Mouse (Mus musculus): ENCODE results near the gene Tbc1d22a. TPM values are rescaled to one million over a fixed set of nuclear protein-coding genes. Genes with fewer than 3 reads are reported as not detected.

Gene Tbc1d22a
- polyA plus RNA-seq, 1 experiment = 56.5 TPM

- Histone ChIP-seq H3K27me3 (ENCODE audit: control insufficient read depth, insufficient read depth, low read length) (no peaks in the 10 kb centered on the region), H3K36me3 (ENCODE audit: control insufficient read depth, insufficient read depth, low read length) (no peaks in the 10 kb centered on the region), H3K4me3 (ENCODE audit: control insufficient read depth, insufficient read depth, low read length) (no peak overlapping the region), H3K27ac (ENCODE audit: control insufficient read depth, insufficient read depth, low read length) (no peak overlapping the region), H3K4me1 (replicated peaks; ENCODE audit: control insufficient read depth, insufficient read depth, low read length) (no peaks in the 10 kb centered on the region)
- TF ChIP-seq CTCF (IDR thresholded peaks at IDR 0.05; ENCODE audit: borderline replicate concordance, control insufficient read depth, extremely low read depth, insufficient read depth, low read length, poor library complexity) (no peak), POLR2A (IDR thresholded peaks at IDR 0.05; ENCODE audit: control insufficient read depth, extremely low read depth, insufficient read depth, low read length, poor library complexity) (no peak)
- 83% methylated on average over 6 of the region's 6 CpGs for WGBS
- no peak for DNase-seq
Observed at GRCm38 (mm10) chr15:86477032-86477431, 262.8 kb downstream of the Tbc1d22a start.

DNA sequence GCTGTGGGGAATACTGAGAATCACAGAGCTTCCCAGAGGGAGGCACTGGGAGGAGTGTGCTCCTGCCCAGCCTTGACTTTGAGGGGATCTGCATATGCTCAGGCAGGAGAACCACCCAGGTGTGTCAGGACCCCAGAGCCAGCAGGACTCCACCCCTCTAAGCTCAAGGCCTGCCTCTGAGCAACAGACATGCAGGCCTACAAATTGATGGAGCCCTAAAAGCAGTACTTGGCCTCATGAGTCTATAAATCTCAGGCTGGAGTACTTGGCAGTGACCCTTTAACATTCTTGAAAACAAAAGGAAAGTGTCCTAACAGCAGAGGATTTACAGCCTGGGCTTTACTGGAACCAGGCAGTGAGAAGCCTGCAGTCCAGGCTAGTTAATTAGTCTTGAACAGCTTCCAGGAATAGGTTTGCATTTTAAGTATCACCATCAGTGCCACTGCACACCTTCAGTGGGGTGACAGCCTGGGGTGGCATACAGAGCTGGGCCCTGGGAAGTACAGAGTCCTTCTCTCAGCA lies 263.3 kb downstream of the Tbc1d22a start:
- TF ChIP-seq CTCF (IDR thresholded peaks at IDR 0.05; ENCODE audit: borderline replicate concordance, control insufficient read depth, extremely low read depth, insufficient read depth, low read length, poor library complexity) (no peak), POLR2A (IDR thresholded peaks at IDR 0.05; ENCODE audit: control insufficient read depth, extremely low read depth, insufficient read depth, low read length, poor library complexity) (no peak)
- H3K36me3 ChIP-seq (ENCODE audit: control insufficient read depth, insufficient read depth, low read length) = no peaks in the 10 kb centered on the region
- H3K4me3 ChIP-seq (ENCODE audit: control insufficient read depth, insufficient read depth, low read length) = no peak overlapping the region
- no peak for DNase-seq
- no peak overlapping the region for H3K27ac ChIP-seq (ENCODE audit: control insufficient read depth, insufficient read depth, low read length)
- H3K4me1 ChIP-seq (replicated peaks; ENCODE audit: control insufficient read depth, insufficient read depth, low read length) = no peaks in the 10 kb centered on the region
- no peaks in the 10 kb centered on the region for H3K27me3 ChIP-seq (ENCODE audit: control insufficient read depth, insufficient read depth, low read length)

DNA sequence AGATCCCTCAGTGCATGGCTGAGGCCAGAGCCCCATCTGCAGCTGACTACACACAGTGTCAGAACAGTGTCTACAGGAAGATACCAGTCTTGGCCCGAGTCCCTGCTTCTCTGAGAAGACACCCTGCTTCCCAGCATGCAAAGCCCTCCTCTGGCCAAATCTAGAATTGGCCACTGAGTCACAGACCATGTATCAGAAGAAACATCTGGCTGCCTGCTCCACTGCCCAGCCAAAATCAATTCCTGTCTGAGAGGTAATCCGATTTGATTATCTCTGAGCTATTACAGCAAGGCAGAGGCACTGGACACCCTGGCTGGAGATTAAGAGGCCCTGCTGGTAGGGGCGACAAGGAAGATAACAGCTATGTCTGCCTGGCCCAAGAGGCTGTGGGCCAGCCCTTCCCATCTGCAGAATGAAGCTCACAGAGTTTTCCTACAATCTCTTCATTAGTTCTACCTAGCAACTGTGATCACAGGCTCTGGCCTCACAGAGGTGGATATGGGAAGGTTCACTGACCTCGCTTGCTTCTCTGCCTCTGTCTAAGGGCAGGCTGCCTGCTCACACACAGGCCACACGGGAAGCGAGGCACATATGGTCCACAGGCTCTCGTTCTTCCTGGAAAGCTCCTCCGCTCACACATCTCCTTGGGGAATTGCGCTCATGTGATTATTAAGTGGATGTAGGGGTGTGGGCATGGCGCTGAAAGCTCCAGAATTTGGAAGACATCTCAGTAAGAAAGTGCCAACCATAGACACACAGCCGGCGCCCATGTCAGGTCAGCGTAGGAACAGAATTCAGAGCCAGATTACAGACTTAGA lies 264.6 kb downstream of the Tbc1d22a start:
- no peak for DNase-seq
- 95% methylated on average over 13 of the region's 13 CpGs for WGBS
- Histone ChIP-seq H3K27ac (ENCODE audit: control insufficient read depth, insufficient read depth, low read length) (no peak overlapping the region), H3K36me3 (ENCODE audit: control insufficient read depth, insufficient read depth, low read length) (no peaks in the 10 kb centered on the region), H3K27me3 (ENCODE audit: control insufficient read depth, insufficient read depth, low read length) (no peaks in the 10 kb centered on the region), H3K4me1 (replicated peaks; ENCODE audit: control insufficient read depth, insufficient read depth, low read length) (no peaks in the 10 kb centered on the region), H3K4me3 (ENCODE audit: control insufficient read depth, insufficient read depth, low read length) (no peak overlapping the region)
- TF ChIP-seq POLR2A (IDR thresholded peaks at IDR 0.05; ENCODE audit: control insufficient read depth, extremely low read depth, insufficient read depth, low read length, poor library complexity) (no peak), CTCF (IDR thresholded peaks at IDR 0.05; ENCODE audit: borderline replicate concordance, control insufficient read depth, extremely low read depth, insufficient read depth, low read length, poor library complexity) (no peak)

DNA sequence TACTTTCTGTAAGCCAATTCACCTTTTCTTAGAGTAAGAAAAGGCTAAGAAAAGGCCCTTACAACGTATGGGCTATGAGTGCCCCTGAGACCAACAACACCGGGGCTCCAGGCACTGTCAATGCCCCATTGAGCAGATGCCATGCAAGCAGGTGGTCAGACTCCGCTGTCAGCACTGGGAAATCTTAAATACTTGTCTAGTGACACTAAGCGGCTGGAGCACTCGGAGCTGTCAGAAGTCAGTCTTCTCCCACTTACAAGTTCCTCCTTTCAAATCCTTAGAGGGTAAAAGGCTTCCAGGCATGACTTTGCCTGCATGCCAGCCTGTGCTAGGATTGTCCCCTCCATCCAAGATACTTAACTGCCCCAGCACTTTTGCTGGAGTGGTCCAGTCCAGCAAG lies 268.1 kb downstream of the Tbc1d22a start:
- Histone ChIP-seq H3K27me3 (ENCODE audit: control insufficient read depth, insufficient read depth, low read length) (no peaks in the 10 kb centered on the region), H3K4me1 (replicated peaks; ENCODE audit: control insufficient read depth, insufficient read depth, low read length) (peaks cover 5% of the 10 kb centered on the region), H3K36me3 (ENCODE audit: control insufficient read depth, insufficient read depth, low read length) (no peaks in the 10 kb centered on the region), H3K4me3 (ENCODE audit: control insufficient read depth, insufficient read depth, low read length) (no peak overlapping the region), H3K27ac (ENCODE audit: control insufficient read depth, insufficient read depth, low read length) (no peak overlapping the region)
- WGBS = 96% methylated on average over 5 of the region's 5 CpGs
- no peak for TF ChIP-seq POLR2A (IDR thresholded peaks at IDR 0.05; ENCODE audit: control insufficient read depth, extremely low read depth, insufficient read depth, low read length, poor library complexity)
- no peak for TF ChIP-seq CTCF (IDR thresholded peaks at IDR 0.05; ENCODE audit: borderline replicate concordance, control insufficient read depth, extremely low read depth, insufficient read depth, low read length, poor library complexity)
- no peak for DNase-seq

DNA sequence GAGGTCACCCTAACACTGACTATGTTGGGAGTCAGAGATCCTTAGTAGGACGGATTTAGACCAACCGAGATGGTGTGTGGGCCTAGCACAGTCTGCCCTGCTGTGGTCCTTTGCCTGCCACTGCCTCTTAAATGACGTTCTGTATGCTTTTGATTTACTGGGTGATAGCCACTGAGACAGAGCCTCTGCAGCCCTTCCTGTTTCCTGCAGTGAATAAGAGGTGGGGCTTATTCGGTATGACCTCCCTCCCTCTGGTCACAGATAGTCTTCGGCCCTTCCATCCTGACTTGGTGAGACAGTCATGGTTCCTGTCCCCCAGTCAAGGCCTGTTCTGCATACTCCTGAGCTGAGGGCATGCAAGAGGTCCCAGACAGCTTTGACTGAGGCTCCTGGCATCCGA lies 271.6 kb downstream of the Tbc1d22a start:
- H3K27ac ChIP-seq (ENCODE audit: control insufficient read depth, insufficient read depth, low read length) = no peak overlapping the region
- peaks cover 5% of the 10 kb centered on the region for H3K4me1 ChIP-seq (replicated peaks; ENCODE audit: control insufficient read depth, insufficient read depth, low read length)
- WGBS = 67% methylated on average over 6 of the region's 6 CpGs
- no peak for TF ChIP-seq POLR2A (IDR thresholded peaks at IDR 0.05; ENCODE audit: control insufficient read depth, extremely low read depth, insufficient read depth, low read length, poor library complexity)
- no peak for TF ChIP-seq CTCF (IDR thresholded peaks at IDR 0.05; ENCODE audit: borderline replicate concordance, control insufficient read depth, extremely low read depth, insufficient read depth, low read length, poor library complexity)
- DNase-seq = no peak
- no peaks in the 10 kb centered on the region for H3K36me3 ChIP-seq (ENCODE audit: control insufficient read depth, insufficient read depth, low read length)
- H3K4me3 ChIP-seq (ENCODE audit: control insufficient read depth, insufficient read depth, low read length) = no peak overlapping the region
- no peaks in the 10 kb centered on the region for H3K27me3 ChIP-seq (ENCODE audit: control insufficient read depth, insufficient read depth, low read length)

DNA sequence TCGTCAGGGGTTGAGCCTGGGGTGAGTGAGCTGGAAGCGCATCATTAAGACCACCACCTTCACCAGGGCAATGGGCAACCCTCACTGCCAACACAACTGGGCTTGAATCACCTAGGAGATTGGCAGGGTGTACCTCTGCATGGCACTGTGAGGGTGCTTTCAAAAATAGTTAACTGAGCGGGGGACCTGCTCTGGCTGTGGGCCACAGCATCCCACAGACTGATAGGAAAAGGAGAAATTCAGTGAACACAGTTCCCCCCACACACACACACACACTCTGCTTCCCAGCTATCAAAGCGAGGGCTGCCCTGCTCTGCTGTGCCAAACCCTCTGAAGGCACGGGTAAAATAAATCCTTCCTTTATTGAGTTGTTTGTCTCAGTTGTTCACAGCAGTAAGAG lies 273.1 kb downstream of the Tbc1d22a start:
- H3K4me3 ChIP-seq (ENCODE audit: control insufficient read depth, insufficient read depth, low read length) = no peak overlapping the region
- TF ChIP-seq CTCF (IDR thresholded peaks at IDR 0.05; ENCODE audit: borderline replicate concordance, control insufficient read depth, extremely low read depth, insufficient read depth, low read length, poor library complexity) (no peak), POLR2A (IDR thresholded peaks at IDR 0.05; ENCODE audit: control insufficient read depth, extremely low read depth, insufficient read depth, low read length, poor library complexity) (no peak)
- DNase-seq = no peak
- no peak overlapping the region for H3K27ac ChIP-seq (ENCODE audit: control insufficient read depth, insufficient read depth, low read length)
- H3K36me3 ChIP-seq (ENCODE audit: control insufficient read depth, insufficient read depth, low read length) = no peaks in the 10 kb centered on the region
- WGBS = 90% methylated on average over 5 of the region's 5 CpGs
- peaks cover 5% of the 10 kb centered on the region for H3K4me1 ChIP-seq (replicated peaks; ENCODE audit: control insufficient read depth, insufficient read depth, low read length)
- H3K27me3 ChIP-seq (ENCODE audit: control insufficient read depth, insufficient read depth, low read length) = no peaks in the 10 kb centered on the region

All from thymus, adult 2 months (tissue).